Mouse (Mus musculus) midbrain, embryonic 10.5 days (tissue): ENCODE measurements around the gene Slc7a7. TPM values are rescaled to one million over a fixed set of nuclear protein-coding genes. Genes with fewer than 3 reads are reported as not detected.
"Not testable (repeated sequence)": the region's sequence is repeated elsewhere in the genome, so short reads cannot be mapped to it uniquely, and the experiment has no call there.

Source experiments
- DNase-seq: peaks from one replicate; pipeline ENCODE4 v3.0.0-alpha.2; 2017; ENCODE audit warnings: low spot score
- H3K27ac ChIP-seq: fragments of 300-500 bp; sonication (generic); replicated peaks from 2 replicates; pipeline ENCODE4 v1.5.1; 2016; ENCODE audit warnings: mild to moderate bottlenecking
- H3K27me3 ChIP-seq: fragments of 300-500 bp; sonication (generic); 2 replicates; pipeline ENCODE4 v1.6.1; 2016; ENCODE audit warnings: low read depth, mild to moderate bottlenecking; ENCODE audit not compliant: poor library complexity, severe bottlenecking
- H3K36me3 ChIP-seq: fragments of 300-500 bp; sonication (generic); 2 replicates; pipeline ENCODE4 v1.6.1; 2016; ENCODE audit warnings: mild to moderate bottlenecking, moderate library complexity
- H3K4me1 ChIP-seq: fragments of 300-500 bp; sonication (generic); 2 replicates; pipeline ENCODE4 v1.6.1; 2016
- H3K4me3 ChIP-seq: fragments of 300-500 bp; sonication (generic); 2 replicates; pipeline ENCODE4 v1.5.1; 2016; ENCODE audit warnings: mild to moderate bottlenecking, moderate library complexity
- H3K9me3 ChIP-seq: fragments of 300-500 bp; sonication (generic); replicated peaks from 2 replicates; pipeline ENCODE4 v1.6.1; 2016; ENCODE audit warnings: mild to moderate bottlenecking
- WGBS: fragments of 180-500 bp; shearing (Covaris S2); methylation state at CpG from one replicate; pipeline ENCODE4 v1.1.7; 2016; 5-methylcytosine and 5-hydroxymethylcytosine counted together
- polyA plus RNA-seq: library from polyadenylated mRNA; unstranded; fragments of >200 nt; fragmentation: Nextera tagmentation; extraction: Ambion mirVana; gene quantifications from 2 replicates; pipeline ENCODE4 v1.2.1, GENCODE M21; 2016

Slc7a7 gene
- polyA plus RNA-seq, 1 experiment from 2014 or later = 4.5 TPM

DNA sequence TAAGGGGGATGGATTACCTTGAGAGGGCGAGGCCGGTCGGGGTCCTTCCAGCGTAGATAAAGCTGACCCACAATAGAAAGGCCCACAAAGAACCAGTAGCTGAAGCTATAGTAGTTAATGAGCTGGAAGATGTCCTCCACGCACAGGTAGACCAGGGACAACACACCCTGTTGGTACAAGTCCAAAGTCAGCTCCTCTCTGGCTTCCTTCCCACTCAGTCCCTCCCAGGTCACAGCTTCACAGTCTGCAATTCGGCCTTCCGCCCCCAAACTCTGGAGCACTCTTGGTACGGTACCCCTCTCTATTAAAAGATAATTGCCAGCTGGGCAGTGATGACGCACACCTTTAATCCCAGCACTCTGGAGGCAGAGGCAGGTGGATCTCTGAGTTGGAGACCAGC, 44.7 kb downstream of the Slc7a7 start:
- no peak for DNase-seq
- Histone ChIP-seq H3K4me3 (no peak overlapping the region), H3K9me3 (peaks cover 10% of the 10 kb centered on the region; the same call in 1 of the 2 replicates), H3K27ac (no peak overlapping the region), H3K36me3 (peaks cover 39% of the 10 kb centered on the region), H3K27me3 (no peaks in the 10 kb centered on the region), H3K4me1 (no peaks in the 10 kb centered on the region)
- 93% methylated on average over 9 of the region's 9 CpGs for WGBS

DNA sequence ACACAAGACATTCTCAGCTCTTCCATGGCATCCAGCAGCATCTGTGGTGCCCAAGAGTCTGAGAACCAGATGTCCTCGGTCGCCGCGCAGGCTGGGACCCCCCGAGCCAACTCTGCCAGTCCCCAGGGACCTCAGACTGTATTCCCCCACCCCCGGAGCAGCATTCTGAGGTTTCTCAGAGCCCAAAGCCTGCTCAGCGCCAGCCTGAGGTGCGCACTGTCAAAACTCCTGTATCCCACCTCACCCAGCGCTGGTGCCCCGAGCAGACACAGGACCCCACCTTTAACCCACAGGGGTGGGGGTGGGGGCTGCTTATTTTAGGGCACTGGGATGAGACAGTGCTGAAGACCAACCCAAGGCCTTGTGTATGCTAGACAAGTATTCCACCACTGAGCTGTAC, 46.1 kb downstream of the Slc7a7 start:
- DNase-seq = no peak
- Histone ChIP-seq H3K4me1 (no peaks in the 10 kb centered on the region), H3K36me3 (peaks cover 54% of the 10 kb centered on the region), H3K4me3 (no peak overlapping the region), H3K27me3 (no peaks in the 10 kb centered on the region), H3K27ac (no peak overlapping the region), H3K9me3 (peaks cover 10% of the 10 kb centered on the region; the same call in 1 of the 2 replicates)
- 90% methylated on average over 10 of the region's 10 CpGs for WGBS

DNA sequence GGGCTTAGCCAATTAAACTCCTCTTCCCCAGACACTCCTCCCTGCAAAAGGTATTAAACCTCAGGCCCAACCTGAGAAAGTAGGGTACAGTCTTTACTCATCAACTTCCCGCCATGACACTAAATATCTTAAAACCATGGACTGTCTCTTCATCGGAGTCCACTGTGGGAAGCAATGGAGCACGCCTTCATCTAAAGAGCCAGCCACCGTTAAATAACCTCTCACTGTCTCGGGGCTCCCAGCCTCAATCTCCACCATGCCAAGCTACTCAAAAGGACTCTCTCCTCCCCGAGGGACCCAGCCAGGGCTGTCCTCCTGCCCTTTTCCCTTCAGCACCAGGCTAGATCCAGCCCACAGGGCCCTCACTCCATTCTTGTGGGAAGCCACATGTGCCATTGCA, 47.0 kb downstream of the Slc7a7 start:
- Histone ChIP-seq H3K4me1 (no peaks in the 10 kb centered on the region), H3K27ac (no peak overlapping the region), H3K36me3 (peaks cover 62% of the 10 kb centered on the region), H3K9me3 (peaks cover 10% of the 10 kb centered on the region; the same call in 1 of the 2 replicates), H3K27me3 (no peaks in the 10 kb centered on the region), H3K4me3 (no peak overlapping the region)
- 96% methylated on average over 6 of the region's 6 CpGs for WGBS
- no peak for DNase-seq

DNA sequence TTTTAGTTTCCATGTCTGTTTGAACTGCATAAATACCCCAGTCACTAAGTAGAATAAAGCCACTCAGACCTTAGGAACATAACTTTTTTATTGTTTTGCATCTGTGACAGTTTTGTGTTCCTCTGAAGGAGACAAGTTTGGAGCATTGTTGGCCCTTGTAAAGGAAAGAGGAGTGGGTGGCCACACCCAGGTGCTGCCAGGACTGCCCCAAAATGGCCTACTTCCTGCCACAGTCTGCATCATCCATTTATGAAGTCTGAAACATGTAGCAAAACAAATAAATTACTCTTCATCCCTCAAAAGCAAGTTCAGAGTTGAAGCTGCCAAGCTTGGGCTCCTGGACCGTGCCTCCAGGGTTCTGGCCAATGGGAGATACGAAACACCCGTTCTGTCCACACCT, 48.2 kb downstream of the Slc7a7 start:
- H3K9me3 ChIP-seq = peaks cover 10% of the 10 kb centered on the region; the same call in 1 of the 2 replicates
- no peak overlapping the region for H3K27ac ChIP-seq
- DNase-seq = no peak
- H3K4me1 ChIP-seq = no peaks in the 10 kb centered on the region
- no peak overlapping the region for H3K4me3 ChIP-seq
- WGBS = 96% methylated on average over 3 of the region's 3 CpGs
- peaks cover 73% of the 10 kb centered on the region for H3K36me3 ChIP-seq
- H3K27me3 ChIP-seq = no peaks in the 10 kb centered on the region

DNA sequence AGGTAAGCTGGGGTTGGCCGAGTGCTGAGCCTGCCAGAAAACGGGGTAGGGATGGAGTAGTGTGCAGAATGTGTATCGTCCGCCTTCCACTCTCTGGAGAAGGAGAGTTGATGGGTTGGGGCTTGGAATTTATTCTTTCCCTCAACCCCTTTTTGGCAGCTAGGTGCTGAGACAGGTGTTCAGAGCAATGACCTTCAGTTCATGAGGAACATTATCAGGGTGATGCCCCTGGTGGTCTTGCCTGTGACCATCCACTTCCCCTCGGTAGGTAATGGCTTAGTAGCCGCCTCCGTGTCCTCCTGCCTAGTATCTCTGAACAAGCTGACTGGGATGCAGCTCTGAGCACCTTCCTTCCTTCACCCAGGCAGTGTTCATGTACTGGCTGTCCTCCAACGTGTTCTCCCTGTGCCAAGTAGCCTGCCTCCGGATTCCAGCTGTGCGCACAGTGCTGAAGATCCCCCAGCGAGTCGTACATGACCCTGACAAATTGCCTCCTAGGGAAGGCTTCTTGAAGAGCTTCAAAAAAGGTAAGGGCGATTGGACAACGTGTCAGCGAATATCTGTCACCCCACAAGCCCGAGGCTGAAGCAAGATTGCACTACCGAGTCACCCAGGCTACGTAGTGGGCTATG, 50.0 kb downstream of the Slc7a7 start:
- DNase-seq = no peak
- peaks cover 91% of the 10 kb centered on the region for H3K36me3 ChIP-seq

DNA sequence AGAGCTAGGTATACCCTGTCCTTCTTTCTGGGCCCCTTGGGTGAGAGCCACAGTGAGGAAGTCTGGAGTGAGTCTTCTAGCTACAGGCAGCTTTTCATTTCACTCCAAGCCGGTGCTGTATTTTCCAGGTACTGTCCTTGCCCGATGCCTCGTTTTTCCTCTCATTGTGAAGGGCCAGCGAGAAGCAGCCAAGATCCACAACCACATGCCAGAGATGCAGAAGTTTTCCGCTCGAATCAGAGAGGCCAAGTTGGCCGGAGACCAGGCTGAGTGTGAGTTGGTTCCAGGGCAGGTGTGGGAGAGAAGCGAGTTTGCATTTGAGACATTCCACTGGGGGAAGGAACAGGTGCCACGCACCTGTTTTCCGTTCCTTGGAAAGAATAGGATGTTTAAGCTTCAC, 51.0 kb downstream of the Slc7a7 start:
- no peaks in the 10 kb centered on the region for H3K27me3 ChIP-seq
- peaks cover 10% of the 10 kb centered on the region; the same call in 1 of the 2 replicates for H3K9me3 ChIP-seq
- peaks cover 89% of the 10 kb centered on the region for H3K36me3 ChIP-seq
- 97% methylated on average over 10 of the region's 10 CpGs for WGBS
- peaks cover 7% of the 10 kb centered on the region for H3K4me1 ChIP-seq
- DNase-seq = no peak
- no peak overlapping the region for H3K27ac ChIP-seq
- H3K4me3 ChIP-seq = no peak overlapping the region

More for the DNA sequence above, 50.0 kb downstream of the Slc7a7 start:
- no peaks in the 10 kb centered on the region for H3K27me3 ChIP-seq
- peaks cover under 1% of the 10 kb centered on the region for H3K4me1 ChIP-seq
- no peak overlapping the region for H3K27ac ChIP-seq
- WGBS = 92% methylated on average over 18 of the region's 18 CpGs
- peaks cover 10% of the 10 kb centered on the region; the same call in 1 of the 2 replicates for H3K9me3 ChIP-seq
- no peak overlapping the region for H3K4me3 ChIP-seq

DNA sequence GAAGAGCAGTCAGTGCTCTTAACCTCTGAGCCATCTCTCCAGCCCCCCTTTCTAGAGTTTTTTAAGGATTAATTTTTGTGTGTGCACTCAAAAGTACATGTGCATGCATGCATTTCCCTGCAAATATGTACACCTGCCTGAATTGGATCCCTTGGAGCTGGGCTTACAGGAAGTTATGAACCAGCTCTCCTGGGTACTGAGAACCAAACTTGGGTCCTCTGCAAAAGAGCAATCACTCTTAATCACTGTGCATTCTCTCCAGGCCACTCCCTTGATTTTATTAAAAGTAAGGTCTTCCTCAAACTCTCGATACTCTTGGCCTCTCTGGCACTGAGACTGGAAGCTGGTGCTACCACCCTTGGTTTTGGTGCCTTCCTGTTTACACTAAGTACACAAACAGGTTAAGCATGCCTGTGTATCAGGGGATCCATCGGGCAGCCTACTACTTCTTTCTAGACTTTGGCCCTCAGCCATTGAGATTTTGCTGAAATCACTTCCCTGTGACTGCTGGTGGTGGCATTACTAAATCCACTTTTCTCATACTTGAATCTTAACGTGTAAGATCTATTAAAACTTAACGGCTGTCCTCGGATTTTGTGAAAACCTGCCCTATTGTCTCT, 52.4 kb downstream of the Slc7a7 start:
- DNase-seq = no peak
- no peak overlapping the region for H3K4me3 ChIP-seq
- H3K27ac ChIP-seq = no peak overlapping the region
- H3K9me3 ChIP-seq = no peaks in the 10 kb centered on the region
- 92% methylated on average over 5 of the region's 5 CpGs for WGBS
- no peaks in the 10 kb centered on the region for H3K27me3 ChIP-seq
- H3K36me3 ChIP-seq = peaks cover 76% of the 10 kb centered on the region
- peaks cover 10% of the 10 kb centered on the region for H3K4me1 ChIP-seq

- Histone ChIP-seq H3K9me3 (no peaks in the 10 kb centered on the region), H3K36me3 (peaks cover 56% of the 10 kb centered on the region), H3K4me3 (no peak overlapping the region), H3K27ac (no peak overlapping the region), H3K27me3 (no peaks in the 10 kb centered on the region), H3K4me1 (peaks cover 10% of the 10 kb centered on the region)
- DNase-seq = no peak
- 97% methylated on average over 8 of the region's 8 CpGs for WGBS
These were observed 54.4 kb downstream of the Slc7a7 start for GRCm38 (mm10) chr14:54363156-54363555.

- peaks cover 33% of the 10 kb centered on the region for H3K36me3 ChIP-seq
- peak within 1 kb of the TSS; percentile 94 for H3K27ac ChIP-seq
- WGBS = under 1% methylated on average over 48 of the region's 48 CpGs
- peak; percentile 96 for DNase-seq
- H3K4me1 ChIP-seq = peaks cover 10% of the 10 kb centered on the region
- H3K27me3 ChIP-seq = no peaks in the 10 kb centered on the region
- 0 out of 2 replicates have a peak, but pooled peaks cover 4% of the 10 kb centered on the region for H3K9me3 ChIP-seq
- H3K4me3 ChIP-seq = peak within 1 kb of the TSS; percentile 83
These were observed 56.8 kb downstream of the Slc7a7 start, which contains the start of gene Oxa1l for GRCm38 (mm10) chr14:54360577-54361340. Oxa1l (plus strand) TSS chr14:54360834.

DNA sequence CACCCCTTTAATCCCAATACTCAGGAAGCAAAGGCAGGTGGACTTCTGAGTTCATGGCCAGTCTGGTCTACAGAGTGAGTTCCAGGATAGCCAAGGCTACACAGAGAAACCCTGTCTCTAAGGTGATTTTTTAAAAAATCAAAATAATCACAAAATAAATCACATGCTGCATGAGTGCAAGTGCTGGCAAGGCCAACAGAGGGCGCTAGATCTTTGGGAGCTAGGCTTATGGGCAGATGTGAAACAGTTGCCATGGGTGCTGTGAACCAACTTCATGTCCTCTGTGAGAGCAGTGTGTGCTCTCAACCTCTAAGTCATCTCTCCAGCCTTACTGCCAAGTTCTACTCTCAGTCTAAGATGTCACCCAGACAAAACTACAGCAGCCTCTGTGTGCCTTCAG, 63.2 kb downstream of the Slc7a7 start:
- no peak overlapping the region for H3K4me3 ChIP-seq
- no peaks in the 10 kb centered on the region for H3K4me1 ChIP-seq
- H3K27ac ChIP-seq = no peak overlapping the region
- 32% methylated on average over 1 of the region's 1 CpGs for WGBS
- peaks cover 12% of the 10 kb centered on the region for H3K9me3 ChIP-seq
- H3K36me3 ChIP-seq = no peaks in the 10 kb centered on the region
- no peak for DNase-seq
- no peaks in the 10 kb centered on the region for H3K27me3 ChIP-seq

DNA sequence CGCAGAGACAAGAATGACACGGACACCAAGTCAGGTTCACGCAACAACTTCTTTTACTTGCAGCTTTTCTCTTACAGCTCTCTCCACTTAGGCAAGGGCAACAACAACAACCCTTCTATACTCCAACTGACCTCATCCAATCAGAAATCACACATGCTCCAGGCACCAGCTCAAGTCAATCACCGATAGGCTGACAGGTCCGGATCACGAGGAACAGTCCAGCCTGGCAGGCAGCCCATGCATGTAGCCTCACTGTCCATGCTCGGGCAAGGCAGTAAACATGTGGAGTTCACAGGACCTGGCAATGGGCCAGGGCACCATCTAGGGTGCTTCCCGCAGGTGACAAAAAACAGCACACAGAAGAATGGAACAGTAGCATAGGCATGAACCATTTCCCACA, 65.3 kb downstream of the Slc7a7 start:
- DNase-seq = no peak
- Histone ChIP-seq H3K9me3 (peaks cover 19% of the 10 kb centered on the region), H3K36me3 (no peaks in the 10 kb centered on the region), H3K4me3 (no peak overlapping the region), H3K27me3 (no peaks in the 10 kb centered on the region), H3K27ac (no peak overlapping the region), H3K4me1 (no peaks in the 10 kb centered on the region)
- 93% methylated on average over 8 of the region's 8 CpGs for WGBS

DNA sequence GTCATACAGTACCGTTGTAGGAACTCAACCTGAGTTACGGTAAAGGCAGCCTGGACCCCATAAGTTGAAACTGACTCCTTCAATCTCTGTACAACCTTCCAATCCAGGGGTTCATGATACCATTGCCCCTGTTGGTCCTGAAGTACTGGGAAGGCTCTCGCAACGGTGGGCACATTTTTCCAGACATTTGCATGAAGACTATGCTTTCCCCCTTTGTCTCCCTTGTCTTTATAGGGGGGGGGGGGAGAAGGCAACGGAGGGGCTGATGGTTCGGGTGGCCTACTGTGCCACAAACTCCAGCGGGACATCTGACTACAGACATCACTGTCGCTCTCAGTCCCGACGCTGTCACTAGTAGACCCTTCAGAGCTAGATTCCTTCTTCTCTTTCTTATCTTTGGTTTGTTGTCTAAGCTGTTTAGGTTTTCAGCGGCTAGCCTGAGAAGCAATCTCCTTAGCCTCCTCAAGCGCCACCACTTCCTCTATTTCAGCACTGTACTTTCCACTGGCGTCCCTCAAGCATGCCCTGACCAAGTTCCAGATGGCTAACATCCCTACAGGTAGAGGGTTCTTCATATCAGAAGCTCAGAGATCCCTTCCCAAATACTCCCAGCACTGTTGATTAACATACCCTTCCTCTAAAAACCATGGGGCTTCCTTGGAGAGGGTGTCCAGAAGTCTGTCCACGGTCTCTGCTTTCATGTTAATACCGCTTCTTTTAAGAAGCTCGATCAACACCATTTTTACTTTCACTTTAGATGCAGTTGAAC, 66.6 kb downstream of the Slc7a7 start:
- H3K27ac ChIP-seq, DNase-seq, H3K36me3 ChIP-seq, H3K4me1 ChIP-seq, H3K27me3 ChIP-seq, H3K4me3 ChIP-seq: not testable (repeated sequence)
- WGBS = 92% methylated on average over 16 of the region's 16 CpGs
- peaks cover 17% of the 10 kb centered on the region for H3K9me3 ChIP-seq
